Mouse (Mus musculus): ENCODE measurements around the gene Paqr3. TPM values are rescaled to one million over a fixed set of nuclear protein-coding genes. Genes with fewer than 3 reads are reported as not detected.

Gene Paqr3
- polyA plus RNA-seq, 1 experiment from 2014 or later, result 1.4 TPM

DNA sequence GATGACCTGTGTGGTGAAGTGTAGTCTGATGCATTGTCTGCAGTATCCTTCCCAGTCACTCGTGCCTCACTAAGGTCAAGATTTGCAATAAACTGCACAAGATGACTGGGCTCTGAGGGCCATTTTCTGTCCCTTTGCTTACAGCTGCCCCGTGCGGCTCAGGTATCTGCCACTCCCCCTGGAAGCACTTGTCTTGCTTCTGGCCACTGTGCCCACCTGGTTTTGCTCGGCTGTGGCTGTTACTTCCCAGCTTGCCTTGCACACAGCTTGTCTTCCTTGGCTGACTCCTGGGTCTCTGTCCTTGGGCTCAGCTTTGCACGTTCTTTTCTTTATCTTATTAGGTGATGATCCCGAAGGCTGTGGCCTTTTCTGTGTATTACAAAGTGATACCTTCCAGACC, 27.7 kb downstream of the Paqr3 start:
- no peak overlapping the region for H3K9ac ChIP-seq (ENCODE audit: low read length)

DNA sequence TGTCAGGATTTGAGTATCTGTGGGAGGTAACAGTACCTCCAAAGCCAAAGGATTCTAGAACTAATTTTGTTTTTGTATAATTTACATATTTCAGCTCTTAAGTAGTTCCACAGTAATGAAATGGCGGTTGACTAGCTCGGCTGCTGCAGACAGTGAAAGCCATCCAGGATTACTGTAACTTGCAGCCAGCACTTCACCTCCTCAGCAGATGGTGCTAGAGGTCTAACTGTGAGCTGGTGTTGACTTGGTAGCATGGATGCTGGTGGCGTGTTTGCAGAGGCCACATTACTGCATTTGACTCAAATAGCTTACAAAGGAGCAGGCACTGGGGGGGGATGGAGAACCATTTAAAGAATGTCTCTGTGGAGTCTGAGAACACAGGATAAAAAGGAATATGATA, 29.9 kb downstream of the Paqr3 start:
- Histone ChIP-seq H3K27me3 (ENCODE audit: control insufficient read depth, insufficient read depth, low read length) (no peaks in the 10 kb centered on the region), H3K9me3 (ENCODE audit: control insufficient read depth, low read length) (no peaks in the 10 kb centered on the region), H3K4me3 (ENCODE audit: low read depth, low read length) (no peak overlapping the region), H3K27ac (replicated peaks) (no peak overlapping the region), H3K4me1 (replicated peaks; ENCODE audit: control insufficient read depth, insufficient read depth) (no peaks in the 10 kb centered on the region), H3K4me2 (replicated peaks; ENCODE audit: low read depth) (no peak overlapping the region), H3K9ac (ENCODE audit: low read length) (no peak overlapping the region), H3K36me3 (ENCODE audit: control insufficient read depth, insufficient read depth, low read length) (no peaks in the 10 kb centered on the region)
- TF ChIP-seq CTCF (IDR thresholded peaks at IDR 0.05; ENCODE audit: low read depth), result peak; percentile 68
- TF ChIP-seq EP300 (optimal IDR thresholded peaks at IDR 0.05), result no peak
- 55% methylated on average over 3 of the region's 3 CpGs for WGBS
- no peak for ATAC-seq (ENCODE audit: low FRiP score, low TSS enrichment)
- no peak for DNase-seq (ENCODE audit: low spot score)

More for the DNA sequence above, 27.7 kb downstream of the Paqr3 start:
- Histone ChIP-seq H3K9me3 (ENCODE audit: control insufficient read depth, low read length) (no peaks in the 10 kb centered on the region), H3K27ac (replicated peaks) (no peak overlapping the region), H3K36me3 (ENCODE audit: control insufficient read depth, insufficient read depth, low read length) (peaks cover 6% of the 10 kb centered on the region; the same call in 1 of the 2 replicates), H3K4me1 (replicated peaks; ENCODE audit: control insufficient read depth, insufficient read depth) (no peaks in the 10 kb centered on the region), H3K27me3 (ENCODE audit: control insufficient read depth, insufficient read depth, low read length) (no peaks in the 10 kb centered on the region), H3K4me3 (ENCODE audit: low read depth, low read length) (no peak overlapping the region), H3K4me2 (replicated peaks; ENCODE audit: low read depth) (no peak overlapping the region)
- ATAC-seq (ENCODE audit: low FRiP score, low TSS enrichment) (no peak), DNase-seq (ENCODE audit: low spot score) (no peak)
- WGBS, result 70% methylated on average over 6 of the region's 6 CpGs
- TF ChIP-seq CTCF (IDR thresholded peaks at IDR 0.05; ENCODE audit: low read depth), result no peak
- TF ChIP-seq EP300 (optimal IDR thresholded peaks at IDR 0.05), result no peak

DNA sequence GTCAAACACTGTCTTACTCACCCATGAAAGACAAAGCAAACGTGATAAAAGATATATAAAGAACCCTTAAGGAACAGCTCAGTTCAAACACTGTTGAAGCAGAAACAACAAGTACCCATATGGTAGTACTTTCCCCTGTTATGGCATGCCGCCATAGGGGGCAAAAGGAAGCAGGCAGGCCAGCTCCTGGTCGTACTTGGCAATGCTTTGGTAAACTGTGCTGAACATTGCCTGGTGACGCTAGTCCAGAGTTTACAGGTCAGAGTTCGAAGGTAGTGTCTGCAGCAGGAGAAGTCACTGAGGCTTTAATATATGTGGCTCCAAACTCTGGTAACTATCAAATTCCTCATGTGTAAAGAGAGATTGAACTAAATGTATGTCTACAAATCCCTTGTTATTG, 32.8 kb downstream of the Paqr3 start:
- TF ChIP-seq EP300 (optimal IDR thresholded peaks at IDR 0.05) (no peak), CTCF (IDR thresholded peaks at IDR 0.05; ENCODE audit: low read depth) (no peak)
- no peaks in the 10 kb centered on the region for H3K4me1 ChIP-seq (replicated peaks; ENCODE audit: control insufficient read depth, insufficient read depth)
- H3K27ac ChIP-seq (replicated peaks), result no peak overlapping the region
- no peaks in the 10 kb centered on the region for H3K27me3 ChIP-seq (ENCODE audit: control insufficient read depth, insufficient read depth, low read length)
- DNase-seq (ENCODE audit: low spot score) (no peak), ATAC-seq (ENCODE audit: low FRiP score, low TSS enrichment) (no peak)
- peaks cover 2% of the 10 kb centered on the region; the same call in 1 of the 2 replicates for H3K36me3 ChIP-seq (ENCODE audit: control insufficient read depth, insufficient read depth, low read length)
- H3K9me3 ChIP-seq (ENCODE audit: control insufficient read depth, low read length), result no peaks in the 10 kb centered on the region
- 72% methylated on average over 5 of the region's 5 CpGs for WGBS
- H3K4me2 ChIP-seq (replicated peaks; ENCODE audit: low read depth), result no peak overlapping the region
- no peak overlapping the region for H3K4me3 ChIP-seq (ENCODE audit: low read depth, low read length)
- H3K9ac ChIP-seq (ENCODE audit: low read length), result no peak overlapping the region

DNA sequence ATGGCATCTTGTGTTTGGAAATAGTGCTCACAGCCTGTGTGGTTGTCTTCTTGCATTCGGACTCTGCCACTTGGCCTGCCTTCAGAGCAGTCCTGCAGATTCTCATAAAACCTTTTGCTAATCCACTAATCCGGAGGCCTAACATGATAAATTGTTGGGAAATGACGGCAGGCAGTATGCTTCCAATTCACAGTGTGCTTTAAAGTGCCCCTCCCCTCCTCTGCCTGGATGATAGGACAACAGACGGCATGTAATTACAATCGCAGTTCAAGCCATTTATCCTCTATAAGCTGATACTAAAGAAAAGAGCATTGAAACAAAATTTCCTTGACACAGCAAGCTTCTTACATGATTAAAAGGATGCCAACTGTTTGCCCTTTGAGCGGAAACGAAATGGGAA, 33.7 kb downstream of the Paqr3 start:
- H3K4me1 ChIP-seq (replicated peaks; ENCODE audit: control insufficient read depth, insufficient read depth), result no peaks in the 10 kb centered on the region
- TF ChIP-seq CTCF (IDR thresholded peaks at IDR 0.05; ENCODE audit: low read depth), result no peak
- no peak for TF ChIP-seq EP300 (optimal IDR thresholded peaks at IDR 0.05)
- H3K4me2 ChIP-seq (replicated peaks; ENCODE audit: low read depth), result no peak overlapping the region
- ATAC-seq (ENCODE audit: low FRiP score, low TSS enrichment), result no peak
- DNase-seq (ENCODE audit: low spot score), result no peak
- no peak overlapping the region for H3K27ac ChIP-seq (replicated peaks)
- WGBS, result 47% methylated on average over 7 of the region's 7 CpGs
- no peak overlapping the region for H3K4me3 ChIP-seq (ENCODE audit: low read depth, low read length)
- no peak overlapping the region for H3K9ac ChIP-seq (ENCODE audit: low read length)
- peaks cover 2% of the 10 kb centered on the region; the same call in 1 of the 2 replicates for H3K36me3 ChIP-seq (ENCODE audit: control insufficient read depth, insufficient read depth, low read length)
- no peaks in the 10 kb centered on the region for H3K9me3 ChIP-seq (ENCODE audit: control insufficient read depth, low read length)
- H3K27me3 ChIP-seq (ENCODE audit: control insufficient read depth, insufficient read depth, low read length), result no peaks in the 10 kb centered on the region

DNA sequence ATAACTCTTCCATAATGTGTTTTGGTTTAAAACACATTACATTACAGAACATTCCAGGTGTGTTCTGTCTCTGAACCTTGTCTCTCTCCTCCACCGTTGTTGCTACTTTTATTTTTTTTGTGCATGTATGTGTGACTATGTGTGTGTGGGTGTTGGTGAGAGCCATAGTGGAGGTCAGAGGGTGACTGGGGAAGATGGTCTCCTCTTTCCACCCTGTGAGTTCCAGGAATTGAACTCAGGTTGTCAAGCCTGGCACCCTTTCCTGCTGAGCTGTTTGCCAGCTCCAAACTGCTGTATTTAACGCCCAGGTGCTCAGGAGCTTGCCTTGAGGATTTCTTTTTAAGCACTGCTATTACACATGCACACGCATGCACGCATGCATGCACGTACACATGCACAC, 35.2 kb downstream of the Paqr3 start:
- Histone ChIP-seq H3K4me3 (ENCODE audit: low read depth, low read length) (no peak overlapping the region), H3K9ac (ENCODE audit: low read length) (no peak overlapping the region), H3K27ac (replicated peaks) (no peak overlapping the region), H3K36me3 (ENCODE audit: control insufficient read depth, insufficient read depth, low read length) (peaks cover 2% of the 10 kb centered on the region; the same call in 1 of the 2 replicates), H3K27me3 (ENCODE audit: control insufficient read depth, insufficient read depth, low read length) (no peaks in the 10 kb centered on the region), H3K4me1 (replicated peaks; ENCODE audit: control insufficient read depth, insufficient read depth) (no peaks in the 10 kb centered on the region), H3K4me2 (replicated peaks; ENCODE audit: low read depth) (no peak overlapping the region), H3K9me3 (ENCODE audit: control insufficient read depth, low read length) (no peaks in the 10 kb centered on the region)
- TF ChIP-seq CTCF (IDR thresholded peaks at IDR 0.05; ENCODE audit: low read depth) (no peak), EP300 (optimal IDR thresholded peaks at IDR 0.05) (no peak)
- DNase-seq (ENCODE audit: low spot score), result no peak
- WGBS, result 81% methylated on average over 5 of the region's 5 CpGs
- no peak for ATAC-seq (ENCODE audit: low FRiP score, low TSS enrichment)

DNA sequence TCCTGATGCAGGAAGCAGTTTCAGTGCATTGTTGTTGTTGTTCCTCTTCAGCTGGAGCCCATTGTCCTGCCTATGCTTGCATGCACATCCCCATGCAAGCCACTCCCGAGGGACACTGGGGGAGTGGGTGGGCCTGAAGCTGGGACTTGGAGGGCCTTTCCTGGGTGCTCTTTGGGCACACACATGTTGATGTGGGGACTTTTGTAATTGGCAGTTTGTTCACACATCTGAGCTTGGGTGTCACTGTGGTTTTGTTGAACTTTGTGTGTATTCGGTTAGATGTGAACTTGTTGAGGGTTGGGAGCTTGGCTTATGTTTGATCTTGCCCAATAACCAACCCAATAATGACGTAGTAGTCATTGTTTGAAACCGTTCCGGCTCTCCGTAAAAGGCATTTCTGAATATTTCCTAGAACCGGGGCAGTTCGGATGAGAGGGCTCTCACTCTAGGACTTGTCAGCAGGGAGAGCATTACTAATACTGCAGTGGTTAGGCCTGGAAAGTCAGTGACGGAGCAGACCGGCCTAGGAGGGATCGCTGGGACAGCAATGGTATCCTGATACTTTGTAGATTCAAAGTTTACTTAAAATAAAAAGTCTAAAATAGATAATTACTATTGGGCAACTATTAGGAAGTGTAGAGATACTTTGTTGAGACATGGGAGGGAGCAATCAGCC, 35.8 kb downstream of the Paqr3 start:
- ATAC-seq (ENCODE audit: low FRiP score, low TSS enrichment), result no peak
- DNase-seq (ENCODE audit: low spot score), result no peak
- Histone ChIP-seq H3K4me3 (ENCODE audit: low read depth, low read length) (no peak overlapping the region), H3K36me3 (ENCODE audit: control insufficient read depth, insufficient read depth, low read length) (peaks cover 2% of the 10 kb centered on the region; the same call in 1 of the 2 replicates), H3K27ac (replicated peaks) (no peak overlapping the region), H3K27me3 (ENCODE audit: control insufficient read depth, insufficient read depth, low read length) (no peaks in the 10 kb centered on the region), H3K4me1 (replicated peaks; ENCODE audit: control insufficient read depth, insufficient read depth) (no peaks in the 10 kb centered on the region), H3K9ac (ENCODE audit: low read length) (no peak overlapping the region), H3K9me3 (ENCODE audit: control insufficient read depth, low read length) (no peaks in the 10 kb centered on the region), H3K4me2 (replicated peaks; ENCODE audit: low read depth) (no peak overlapping the region)
- 91% methylated on average over 11 of the region's 11 CpGs for WGBS
- TF ChIP-seq CTCF (IDR thresholded peaks at IDR 0.05; ENCODE audit: low read depth), result no peak
- no peak for TF ChIP-seq EP300 (optimal IDR thresholded peaks at IDR 0.05)

Data from stomach, postnatal 0 days (tissue).